Mouse (Mus musculus) left cerebral cortex, postnatal 25 days (tissue): ENCODE measurements at regions not wholly inside any gene's neighbourhood (a gene's known extent, or its start where the extent isn't known, plus 50 kb on each side); places are given as distances from the start of the nearest gene placed in this dataset.

ENCODE experiments used
- DNase-seq, 2 experiments: peaks; one replicate each; pipeline ENCODE4 v3.0.0; 2022; ENCODE audit warnings: low spot score in 2 of 2, mixed read lengths in 1 of 2
- intact Hi-C: fragments of 180-260 bp; cut with DNase I; formaldehyde crosslinking; loops from one replicate; pipeline ENCODE4 v1.15.1; 2025

DNA sequence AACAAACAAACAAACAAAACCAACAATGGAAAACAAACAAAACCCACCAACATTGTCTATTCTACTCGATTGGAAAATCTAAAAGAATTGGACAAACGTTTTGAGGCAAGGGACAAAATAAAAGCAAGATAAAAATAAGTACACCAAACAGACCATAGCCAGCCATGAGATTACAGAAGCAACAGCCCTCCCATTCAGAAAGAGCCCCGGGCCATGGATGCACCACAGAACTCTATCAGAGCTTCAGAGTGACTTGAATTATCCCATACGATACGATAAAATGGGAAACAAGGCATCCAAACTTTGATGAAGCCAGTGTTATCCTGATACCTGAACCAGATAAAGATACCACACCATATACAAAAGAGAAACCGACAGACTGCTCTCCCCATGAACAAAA, 68.7 kb downstream of the Npepl1 start:
- intact Hi-C loops: no loop called here
- no peak for DNase-seq

DNA sequence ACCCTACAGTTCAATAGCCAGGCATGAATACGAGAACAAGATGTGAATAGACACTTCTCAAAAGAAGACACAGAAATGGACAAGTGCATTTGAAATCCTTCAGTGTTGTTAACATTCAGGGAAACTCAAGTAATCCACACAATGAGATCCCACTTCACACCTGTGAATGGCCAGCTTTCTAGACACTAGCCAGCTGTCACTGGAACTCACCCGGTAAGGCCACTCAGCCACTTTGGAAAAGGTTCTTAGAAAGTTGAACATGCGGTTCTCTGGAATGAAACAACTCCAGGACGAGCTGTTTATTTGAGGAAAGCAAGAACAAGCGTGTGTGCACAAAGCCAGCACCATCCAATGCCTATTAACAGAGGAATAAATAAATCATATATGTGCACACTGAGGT, 74.6 kb downstream of the Npepl1 start:
- intact Hi-C loops: no loop called here
- DNase-seq: no peak

DNA sequence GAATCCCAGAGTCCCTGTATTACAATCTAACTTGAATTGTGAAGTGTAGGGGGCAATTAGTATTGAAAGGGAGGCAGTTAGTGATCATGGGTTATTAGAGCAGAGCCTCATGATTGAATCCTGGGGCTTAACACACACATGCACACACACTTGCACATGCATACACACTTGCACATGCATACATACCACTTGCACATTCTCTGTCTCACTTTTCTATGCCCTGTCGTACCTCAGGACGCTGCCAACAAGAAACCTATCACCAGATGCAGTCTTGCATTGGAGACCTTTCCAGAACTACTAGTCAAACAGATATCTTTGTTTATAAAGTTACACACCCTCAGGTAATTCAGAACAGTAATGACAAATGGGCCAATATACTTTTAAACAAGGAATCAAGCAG, 80.9 kb downstream of the Npepl1 start:
- intact Hi-C loops: no loop called here
- DNase-seq: no peak

DNA sequence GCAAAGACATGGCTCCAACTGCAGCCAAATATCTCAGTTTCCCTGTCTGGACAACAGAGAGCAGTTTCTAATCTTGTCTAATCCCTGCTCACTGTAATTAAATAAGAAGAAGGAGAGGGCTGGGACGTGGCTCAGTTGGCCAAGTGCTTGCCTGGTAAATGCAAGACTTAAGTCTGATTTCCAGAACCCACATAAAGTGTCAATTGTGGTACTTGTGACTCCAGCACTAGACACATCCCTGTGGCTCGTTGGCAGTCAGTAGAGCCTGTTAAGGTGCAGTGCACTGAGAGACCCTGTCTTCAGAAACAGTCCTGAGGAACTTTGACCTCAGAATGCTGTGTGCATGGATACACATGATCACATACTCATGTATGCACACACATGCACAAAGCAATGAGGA, 81.4 kb downstream of the Npepl1 start:
- intact Hi-C loops: no loop called here
- DNase-seq: no peak

DNA sequence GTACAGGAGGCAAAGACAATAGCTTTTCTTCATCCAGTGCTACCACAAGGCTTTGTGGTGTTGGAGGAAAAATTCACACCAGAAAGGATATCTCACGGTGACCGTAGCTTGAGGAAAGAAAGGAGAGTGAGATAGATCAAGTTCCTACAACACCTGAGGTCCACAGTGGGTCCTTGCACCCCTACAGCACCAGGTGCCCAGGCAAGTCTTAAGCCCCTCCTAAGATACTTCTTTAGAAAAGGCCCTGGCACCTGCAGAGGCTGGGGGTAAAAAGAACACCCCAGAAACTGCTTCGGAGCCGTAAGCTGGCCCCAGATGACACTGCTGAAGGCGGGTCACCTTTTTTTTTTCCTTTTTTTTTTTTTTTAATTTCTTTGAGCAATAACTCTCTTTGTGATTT, 81.9 kb downstream of the Npepl1 start:
- no peak for DNase-seq
- intact Hi-C loops: no loop called here

DNA sequence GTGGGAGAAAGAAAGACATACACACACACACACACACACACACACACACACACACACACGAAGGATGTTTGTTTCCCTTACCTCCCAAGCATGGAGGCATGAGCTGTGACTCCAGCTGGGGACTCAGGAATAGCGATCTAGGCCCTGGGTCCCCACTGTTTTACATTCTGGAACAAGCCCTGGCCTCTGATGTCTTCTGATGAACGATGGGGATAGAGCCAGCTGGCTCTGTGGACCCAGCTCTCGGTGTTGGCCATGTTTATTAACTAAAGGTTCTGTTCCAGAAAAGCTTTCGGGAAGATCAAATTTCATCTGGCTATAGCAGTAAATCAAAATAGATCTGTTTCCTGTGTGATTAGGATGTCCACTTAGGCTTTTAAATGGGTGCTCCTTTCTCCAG, 83.4 kb downstream of the Npepl1 start:
- DNase-seq: no peak
- intact Hi-C loops: no loop called here

DNA sequence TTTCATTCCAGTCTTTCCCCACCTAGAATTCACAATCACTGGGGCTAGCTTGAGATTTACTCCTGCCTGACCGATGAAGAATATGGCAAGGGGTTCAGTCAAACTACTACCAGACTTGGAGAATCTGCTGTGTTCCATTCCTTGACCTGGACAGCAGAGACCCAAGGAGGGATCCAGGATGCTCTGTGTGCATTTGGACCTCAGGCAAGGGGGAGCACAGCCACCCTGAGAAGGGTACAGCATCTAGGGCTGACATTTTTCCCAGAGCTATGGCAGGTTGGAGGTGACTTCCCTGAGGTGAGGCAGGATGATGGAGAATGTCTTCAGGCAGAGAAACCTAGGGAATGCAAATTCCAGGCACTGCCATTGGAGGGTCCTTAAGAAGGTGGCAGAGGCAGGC, 85.5 kb downstream of the Npepl1 start:
- intact Hi-C loops: no loop called here
- no peak for DNase-seq

DNA sequence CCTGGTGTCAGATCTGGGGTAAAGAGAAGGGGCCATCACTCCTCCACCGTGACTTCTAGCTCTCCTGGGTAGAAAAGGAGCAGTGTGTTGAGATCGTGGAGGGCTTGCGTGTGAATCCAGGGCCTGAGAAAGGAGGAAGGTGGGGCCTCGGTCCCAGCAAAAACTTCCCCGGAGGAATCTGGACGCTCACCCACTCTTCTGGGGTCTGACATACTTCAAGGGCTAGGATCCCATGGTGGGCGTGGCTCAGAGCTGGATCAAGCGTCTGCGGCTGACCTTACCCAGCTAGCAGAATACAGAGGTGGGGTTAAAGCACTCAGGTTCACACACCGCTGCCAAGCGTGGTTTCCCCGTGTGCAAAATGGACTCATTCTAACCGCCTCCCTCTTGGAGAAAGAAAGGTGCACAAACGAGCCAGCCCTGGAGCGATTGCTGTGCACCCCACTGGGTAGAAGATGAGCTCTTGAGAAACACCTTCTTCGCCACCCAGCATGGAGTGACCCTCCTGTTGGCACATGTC, 86.6 kb downstream of the Npepl1 start:
- no peak for DNase-seq
- intact Hi-C loops: no loop called here

DNA sequence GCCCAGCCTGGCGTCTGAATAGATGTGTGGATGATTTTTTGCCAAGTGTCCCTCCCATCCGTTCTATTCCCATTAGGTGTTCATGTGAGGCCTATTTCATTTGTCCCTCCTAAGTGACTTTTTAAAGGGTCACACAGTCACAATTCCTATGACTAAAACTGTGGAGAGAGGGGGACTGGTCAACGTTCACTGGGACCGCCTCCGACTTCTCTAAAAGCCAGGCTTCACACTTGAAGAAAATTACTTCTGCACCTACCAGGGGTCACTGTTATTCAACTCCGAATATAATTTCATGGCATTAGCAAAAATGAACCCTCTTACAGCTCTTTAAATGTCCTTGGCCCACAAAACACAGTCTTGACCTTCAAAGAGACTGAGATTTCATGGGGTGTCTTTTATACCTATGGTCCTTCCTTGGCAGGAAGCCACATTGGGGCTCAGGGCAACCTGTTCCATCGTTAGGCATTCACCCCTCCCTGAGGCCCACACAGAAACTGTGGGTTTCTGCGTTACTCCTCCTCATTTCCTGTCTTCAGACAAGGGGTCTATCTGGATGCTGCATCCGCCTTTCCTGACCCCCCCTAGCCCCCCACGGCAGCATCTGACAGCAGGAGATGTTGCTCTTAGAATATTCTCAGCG, 86.7 kb upstream of the Gnas start:
- intact Hi-C loops: no loop called here

DNA sequence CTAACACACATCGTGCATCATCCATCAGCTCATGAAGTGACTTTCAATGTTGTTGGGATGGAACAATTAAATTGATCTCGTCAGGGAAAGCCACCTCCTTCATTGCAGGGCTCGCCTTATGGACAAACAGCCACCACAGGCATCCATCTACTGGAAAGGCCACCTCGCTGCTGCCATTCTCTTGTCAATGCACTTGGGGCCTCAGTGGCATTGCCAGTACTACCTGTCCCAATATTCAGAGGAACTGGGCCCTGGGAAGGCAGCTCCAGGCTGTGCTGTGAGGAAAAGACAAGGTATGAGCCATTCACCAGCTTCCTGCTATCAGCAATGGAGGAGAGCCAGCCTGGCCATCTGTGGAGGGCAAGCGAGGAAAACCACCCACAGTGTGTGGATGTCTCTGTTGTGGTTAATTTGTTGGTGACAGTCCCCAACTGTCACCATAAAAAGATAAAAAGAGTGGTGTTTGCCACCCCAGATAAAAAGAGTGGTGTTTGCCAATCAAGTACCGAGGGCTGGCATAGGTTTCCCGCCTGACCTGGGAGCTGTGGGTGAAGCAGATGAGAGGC, 85.6 kb upstream of the Gnas start:
- intact Hi-C loops: no loop called here
- peak in 1 of 2 experiments; percentile 11 for DNase-seq

More for the DNA sequence above, 86.7 kb upstream of the Gnas start:
- DNase-seq: no peak

DNA sequence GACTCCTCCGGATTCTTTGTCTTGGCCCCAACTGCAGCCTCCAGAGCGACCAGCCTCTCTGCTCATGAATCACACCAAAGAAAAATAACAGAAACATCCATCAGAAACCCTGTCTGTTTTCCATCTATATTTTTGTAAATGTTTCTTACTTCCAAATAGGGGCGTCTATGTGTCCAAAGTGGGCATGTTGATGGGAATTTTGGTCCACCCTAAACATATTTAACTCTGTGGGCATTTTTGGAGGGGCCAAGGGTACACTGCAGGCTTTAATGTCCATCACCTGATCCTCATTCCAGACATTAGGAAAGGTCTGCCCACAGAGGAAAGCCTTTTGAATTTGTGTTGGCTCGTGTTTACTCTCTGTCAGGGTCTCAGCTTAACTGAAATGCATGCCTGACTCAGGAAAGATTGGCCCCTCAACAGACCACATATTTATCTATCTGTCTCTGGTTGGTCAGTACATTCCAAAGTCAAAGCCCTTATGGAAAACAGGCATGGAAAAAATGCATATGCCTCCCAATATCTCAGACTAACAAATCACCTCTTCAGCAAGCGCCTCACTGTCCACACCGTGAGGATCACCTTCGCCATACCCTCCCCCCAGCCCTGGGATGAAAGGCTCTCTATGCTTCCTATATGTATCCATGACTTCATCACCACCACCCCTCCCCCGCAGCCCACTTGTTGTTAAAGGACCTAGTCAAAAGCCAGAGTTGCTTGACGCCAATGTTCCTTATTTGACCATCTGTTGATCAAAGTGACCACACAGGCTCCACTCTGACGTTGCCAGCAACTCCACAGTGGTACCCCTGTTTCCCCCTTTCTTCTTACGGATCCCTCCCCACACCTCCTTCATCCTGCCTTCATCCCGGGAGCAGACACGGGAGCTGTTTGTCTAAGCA, 83.9 kb upstream of the Gnas start:
- intact Hi-C loops: no loop called here
- DNase-seq: no peak

DNA sequence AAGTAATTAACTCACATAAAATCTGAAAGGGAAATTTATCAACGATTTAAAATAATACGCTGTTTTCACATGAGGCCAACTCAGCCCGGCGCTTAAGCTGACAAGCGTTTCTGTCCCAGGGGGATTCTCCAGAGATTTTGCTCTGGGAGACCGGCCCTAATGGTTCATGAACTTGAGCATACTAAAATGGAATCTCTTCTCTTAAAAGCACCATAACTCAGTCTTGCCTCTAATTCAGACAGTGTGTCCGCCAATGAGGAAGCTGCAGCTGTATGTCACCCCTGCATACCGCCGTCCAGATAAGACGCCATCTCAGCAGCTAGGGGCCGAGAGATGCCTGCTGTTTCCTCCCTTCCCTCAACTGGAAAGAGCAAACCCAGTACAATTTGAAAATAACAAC, 80.7 kb upstream of the Gnas start:
- intact Hi-C loops: no loop called here
- no peak for DNase-seq

DNA sequence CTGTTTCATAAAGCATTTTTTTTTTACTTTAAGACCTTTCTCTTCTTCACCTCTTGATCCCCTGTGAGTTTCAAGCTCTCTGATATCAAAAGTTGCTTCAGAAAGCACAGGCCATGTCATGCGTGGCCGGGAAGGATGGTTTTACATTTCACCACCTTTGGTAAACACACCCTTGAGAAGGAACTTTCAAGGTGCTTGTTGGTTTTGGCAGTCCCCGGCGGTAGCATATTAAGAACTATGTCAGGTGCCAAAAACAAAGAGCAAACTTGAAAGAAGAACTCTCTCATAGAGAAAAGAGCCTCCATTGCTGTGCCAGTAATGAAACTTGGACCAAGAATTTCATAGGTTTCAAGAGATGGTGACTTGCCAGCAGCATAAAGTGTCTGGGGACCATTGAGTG, 72.4 kb upstream of the Gnas start:
- intact Hi-C loops: no loop called here

DNA sequence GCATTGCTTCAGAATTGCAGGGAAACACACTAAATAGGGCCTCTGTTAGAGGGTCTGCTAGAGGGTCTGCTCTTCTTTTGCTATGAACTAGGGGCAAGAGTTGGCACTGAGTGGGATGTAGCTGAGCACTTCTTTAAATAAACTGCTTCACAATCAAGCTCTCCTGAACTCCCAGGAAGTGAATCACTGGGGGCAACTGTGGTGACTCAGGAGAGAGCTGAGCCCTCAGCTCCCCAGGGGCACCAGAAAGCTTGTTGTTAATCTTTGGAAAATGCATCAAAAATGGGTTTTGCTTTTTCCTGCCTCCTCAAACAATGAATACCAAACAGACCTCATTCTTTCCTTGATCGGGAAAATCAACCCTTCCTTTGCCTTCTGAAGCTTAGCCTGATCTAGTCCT, 57.5 kb upstream of the Gnas start:
- DNase-seq: no peak
- intact Hi-C loops: no loop called here

More for the DNA sequence above, 72.4 kb upstream of the Gnas start:
- no peak for DNase-seq
